Mouse (Mus musculus) heart, adult 2 months (tissue): ENCODE measurements at regions not wholly inside any gene's neighbourhood (a gene's known extent, or its start where the extent isn't known, plus 50 kb on each side); places are given as distances from the start of the nearest gene placed in this dataset.
A peak's percentile ranks its signal among the peaks of the same experiment; 100 is the strongest.

Experiments
- DNase-seq, 2 experiments: peaks; one replicate each; pipeline ENCODE4 v3.0.0; 2021
- H3K27ac ChIP-seq: fragments of 200-600 bp; 2 replicates; pipeline ENCODE4 v1.8.1; 2022
- H3K27me3 ChIP-seq: fragments of 200-500 bp; 2 replicates; pipeline ENCODE4 v1.6.1; 2012; ENCODE audit warnings: mild to moderate bottlenecking, low read length, inconsistent platforms, mixed read lengths; ENCODE audit not compliant: control insufficient read depth, insufficient read depth
- H3K36me3 ChIP-seq: fragments of 200-500 bp; 2 replicates; pipeline ENCODE4 v1.6.1; 2012; ENCODE audit warnings: low read length, inconsistent platforms; ENCODE audit not compliant: control insufficient read depth, insufficient read depth
- H3K4me1 ChIP-seq: fragments of 200-500 bp; 2 replicates; pipeline ENCODE4 v1.6.1; 2011; ENCODE audit warnings: low read length; ENCODE audit not compliant: control insufficient read depth, insufficient read depth
- H3K4me3 ChIP-seq: fragments of 200-600 bp; 2 replicates; pipeline ENCODE4 v1.8.1; 2022
- H3K79me2 ChIP-seq: fragments of 200-500 bp; replicated peaks from 2 replicates; pipeline ENCODE4 v1.6.1; 2012; ENCODE audit warnings: mild to moderate bottlenecking, inconsistent platforms, low read length, moderate library complexity, mixed read lengths; ENCODE audit not compliant: control insufficient read depth, insufficient read depth
- H3K9ac ChIP-seq: fragments of 200-500 bp; 2 replicates; pipeline ENCODE4 v1.6.1; 2012; ENCODE audit warnings: low read depth, mild to moderate bottlenecking, control low read depth, inconsistent platforms, low read length, mixed read lengths
- CTCF ChIP-seq: fragments of 200-600 bp; IDR thresholded peaks from 2 replicates; pipeline ENCODE4 v1.8.1; 2022; ENCODE audit warnings: antibody characterized with exemption, mild to moderate bottlenecking, moderate library complexity
- EP300 ChIP-seq: fragments of 200-500 bp; IDR thresholded peaks from 2 replicates; pipeline ENCODE4 v1.6.1; 2011; ENCODE audit warnings: low read depth, low read length, control low read depth; ENCODE audit not compliant: insufficient read depth
- POLR2A ChIP-seq: fragments of 200-500 bp; IDR thresholded peaks from 2 replicates; pipeline ENCODE4 v1.6.1; 2011; ENCODE audit warnings: mild to moderate bottlenecking, low read depth, low read length, control low read depth; ENCODE audit not compliant: insufficient read depth
- WGBS: fragments of 180-500 bp; shearing (Covaris S2); methylation state at CpG from one replicate; pipeline ENCODE4 v1.1.7; 2018; 5-methylcytosine and 5-hydroxymethylcytosine counted together
- intact Hi-C: fragments of 180-260 bp; cut with DNase I; formaldehyde crosslinking; loops from one replicate; pipeline ENCODE4 v1.15.1; 2025

DNA sequence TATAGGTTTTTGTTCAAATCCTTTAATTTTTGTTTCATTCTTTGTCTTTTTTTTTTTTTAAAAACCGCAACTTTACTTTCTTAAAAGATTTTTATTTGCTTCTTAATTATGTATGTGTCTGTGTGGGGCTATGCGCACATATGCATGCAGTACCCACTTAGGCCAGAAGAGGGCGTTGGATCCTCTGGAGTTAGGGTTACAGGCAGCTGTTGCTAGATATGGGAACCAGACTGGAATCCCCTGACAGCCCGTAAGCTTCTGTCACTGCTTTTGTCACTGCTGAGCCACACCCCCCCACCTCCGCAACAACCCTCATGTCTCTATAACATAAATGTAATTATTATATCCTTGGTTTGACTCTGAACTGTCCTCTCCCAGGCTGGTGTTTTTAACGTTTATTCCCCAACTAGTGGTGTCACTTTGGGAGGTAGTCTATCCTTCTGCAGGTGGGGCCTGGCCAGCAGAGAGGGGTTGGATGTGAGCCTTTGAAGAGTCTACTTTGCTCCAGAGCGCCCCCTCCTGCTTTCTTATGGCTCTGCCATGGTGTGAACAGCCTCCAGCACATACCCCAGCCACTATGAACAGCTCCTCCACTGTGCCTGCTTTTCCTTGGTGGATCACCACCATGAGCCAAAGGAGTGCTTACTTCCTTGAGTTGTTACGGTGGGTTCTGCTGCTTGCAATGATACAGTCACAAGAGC is 332.7 kb upstream of the Runx1 start:
- no peak for DNase-seq
- H3K4me3 ChIP-seq = no peak overlapping the region
- no peak for TF ChIP-seq EP300
- TF ChIP-seq CTCF = peak; percentile 42
- no peak for TF ChIP-seq POLR2A
- no peaks in the 10 kb centered on the region for H3K4me1 ChIP-seq
- H3K9ac ChIP-seq = no peak overlapping the region
- intact Hi-C loops = no loop called here
- 81% methylated on average over 8 of the region's 8 CpGs for WGBS
- no peaks in the 10 kb centered on the region for H3K36me3 ChIP-seq
- H3K27me3 ChIP-seq = no peaks in the 10 kb centered on the region
- no peak overlapping the region for H3K27ac ChIP-seq
- no peaks in the 10 kb centered on the region for H3K79me2 ChIP-seq

DNA sequence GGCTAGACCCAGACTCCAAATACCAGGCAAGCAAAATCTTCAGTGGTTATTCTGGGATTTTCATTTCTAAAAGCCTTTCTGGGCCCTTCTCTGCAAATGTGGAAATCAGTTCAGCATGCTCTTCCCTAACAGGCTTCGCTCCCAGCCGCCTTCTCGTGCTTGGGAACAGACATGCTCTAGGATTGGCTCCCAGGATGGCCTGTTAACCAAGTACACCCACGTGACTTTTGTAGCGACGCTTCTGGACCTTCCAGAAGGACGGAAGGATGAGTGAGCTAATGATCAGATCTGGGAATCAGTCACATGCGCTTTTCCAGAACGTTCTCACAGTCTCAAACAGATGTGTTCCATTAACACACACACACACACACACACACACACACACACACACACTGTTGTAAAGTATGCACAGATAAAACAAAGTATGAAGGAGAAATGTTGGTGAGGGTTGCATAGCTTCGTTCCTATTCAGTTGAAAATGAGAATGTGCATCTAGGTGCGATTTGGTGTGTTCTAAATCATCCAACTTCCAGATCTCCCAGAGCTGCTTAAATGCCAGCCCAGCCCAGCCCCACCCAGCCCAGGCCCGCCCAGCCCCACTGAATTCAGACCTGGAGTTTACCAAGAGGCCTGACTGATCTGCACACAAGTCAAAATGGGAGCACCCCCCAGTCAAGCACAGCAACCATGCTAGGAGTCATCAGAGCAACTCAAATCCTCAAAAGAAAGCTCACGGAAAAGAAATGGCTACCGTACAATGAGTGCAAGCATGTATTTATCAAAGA is 327.8 kb upstream of the Runx1 start:
- no peak overlapping the region for H3K4me3 ChIP-seq
- WGBS = 70% methylated on average over 14 of the region's 14 CpGs
- no peaks in the 10 kb centered on the region for H3K79me2 ChIP-seq
- peaks cover 1% of the 10 kb centered on the region for H3K4me1 ChIP-seq
- no peak for DNase-seq
- TF ChIP-seq POLR2A (no peak), CTCF (no peak), EP300 (no peak)
- no peaks in the 10 kb centered on the region for H3K36me3 ChIP-seq
- H3K27ac ChIP-seq = no peak overlapping the region
- no peaks in the 10 kb centered on the region for H3K27me3 ChIP-seq
- no peak overlapping the region for H3K9ac ChIP-seq
- intact Hi-C loops = no loop called here

DNA sequence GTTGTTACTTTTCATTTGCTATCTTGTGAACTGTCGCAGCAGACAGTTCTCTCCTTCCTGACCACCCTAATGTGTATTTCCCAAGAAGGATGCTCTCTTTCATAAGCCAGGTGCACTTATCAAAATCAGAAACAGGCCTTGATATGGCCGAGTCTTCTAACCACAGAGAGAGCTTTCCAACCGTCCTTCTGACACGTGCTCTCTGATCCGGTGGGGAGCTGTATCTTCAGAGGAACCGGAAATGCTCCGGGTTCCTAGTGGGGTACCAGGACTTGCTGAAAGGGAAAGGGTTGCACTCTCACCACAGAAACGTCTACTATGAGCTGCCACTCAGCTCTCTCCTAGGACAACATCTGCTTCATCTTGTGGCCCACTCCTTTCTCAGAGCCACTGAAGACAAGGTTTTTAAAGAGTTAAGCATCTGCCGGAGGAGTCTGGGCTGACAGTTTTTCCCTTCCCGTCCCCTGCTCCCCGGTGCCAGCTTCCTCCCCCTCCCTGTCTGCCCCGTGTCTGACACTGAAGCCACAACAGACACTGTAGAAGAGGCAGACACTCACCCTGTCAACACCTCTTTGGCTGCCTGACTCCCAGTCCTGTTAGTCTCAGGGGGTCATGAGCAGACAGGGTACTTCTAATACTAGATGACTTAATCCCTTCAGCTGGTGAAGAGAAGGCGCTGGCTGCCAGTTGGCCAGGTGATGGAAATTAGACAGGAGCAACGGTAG is 327.0 kb upstream of the Runx1 start:
- no peak for DNase-seq
- no peaks in the 10 kb centered on the region for H3K36me3 ChIP-seq
- H3K27me3 ChIP-seq = no peaks in the 10 kb centered on the region
- H3K79me2 ChIP-seq = no peaks in the 10 kb centered on the region
- no peak for TF ChIP-seq POLR2A
- no peak for TF ChIP-seq EP300
- no peak for TF ChIP-seq CTCF
- no peak overlapping the region for H3K27ac ChIP-seq
- no peak overlapping the region for H3K4me3 ChIP-seq
- intact Hi-C loops = no loop called here
- WGBS = 9% methylated on average over 14 of the region's 14 CpGs
- H3K4me1 ChIP-seq = peaks cover 1% of the 10 kb centered on the region
- no peak overlapping the region for H3K9ac ChIP-seq

DNA sequence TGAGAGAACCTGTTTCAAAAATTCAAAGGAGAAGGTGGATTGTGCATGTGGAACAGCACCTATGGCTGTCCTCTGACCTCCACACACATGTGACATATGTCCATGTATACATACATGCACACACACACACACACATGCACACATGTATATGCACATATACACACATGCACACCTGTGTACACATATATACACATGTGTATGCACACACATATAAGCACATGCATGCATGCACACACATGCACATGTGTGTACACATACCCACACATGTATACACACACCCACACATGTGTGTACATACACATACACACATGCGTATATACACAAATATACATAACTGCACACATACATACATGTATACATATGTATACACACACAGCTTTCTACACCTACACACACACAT is 326.1 kb upstream of the Runx1 start:
- TF ChIP-seq CTCF (no peak), POLR2A (no peak), EP300 (no peak)
- Histone ChIP-seq H3K27ac (no peak overlapping the region), H3K4me1 (peaks cover 1% of the 10 kb centered on the region), H3K4me3 (no peak overlapping the region), H3K27me3 (no peaks in the 10 kb centered on the region), H3K79me2 (no peaks in the 10 kb centered on the region), H3K9ac (no peak overlapping the region), H3K36me3 (no peaks in the 10 kb centered on the region)
- intact Hi-C loops = no loop called here
- no peak for DNase-seq
- 97% methylated on average over 1 of the region's 1 CpGs for WGBS

DNA sequence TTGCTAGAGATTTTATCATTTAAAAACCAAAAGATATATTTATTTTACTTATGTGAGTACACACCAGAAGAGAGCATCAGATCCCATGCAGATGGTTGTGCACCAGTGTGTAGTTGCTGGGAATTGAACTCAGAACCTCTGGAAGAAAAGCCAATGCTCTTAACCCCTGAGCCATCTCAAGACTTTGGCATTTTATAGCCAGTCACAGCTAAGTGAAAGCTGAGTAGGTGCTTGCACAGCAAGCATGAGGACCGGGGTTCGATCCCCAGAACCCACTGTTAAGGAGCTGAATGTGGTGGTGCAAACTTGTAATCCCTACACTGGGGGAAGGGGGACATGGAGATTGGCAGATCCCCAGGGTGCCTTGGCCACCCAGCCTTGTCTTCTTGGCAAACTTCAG is 325.7 kb upstream of the Runx1 start:
- Histone ChIP-seq H3K4me1 (peaks cover 1% of the 10 kb centered on the region), H3K79me2 (no peaks in the 10 kb centered on the region), H3K36me3 (no peaks in the 10 kb centered on the region), H3K4me3 (no peak overlapping the region), H3K27ac (no peak overlapping the region), H3K9ac (no peak overlapping the region), H3K27me3 (no peaks in the 10 kb centered on the region)
- no peak for DNase-seq
- WGBS = 98% methylated on average over 2 of the region's 2 CpGs
- TF ChIP-seq CTCF (no peak), POLR2A (no peak), EP300 (no peak)
- intact Hi-C loops = no loop called here

DNA sequence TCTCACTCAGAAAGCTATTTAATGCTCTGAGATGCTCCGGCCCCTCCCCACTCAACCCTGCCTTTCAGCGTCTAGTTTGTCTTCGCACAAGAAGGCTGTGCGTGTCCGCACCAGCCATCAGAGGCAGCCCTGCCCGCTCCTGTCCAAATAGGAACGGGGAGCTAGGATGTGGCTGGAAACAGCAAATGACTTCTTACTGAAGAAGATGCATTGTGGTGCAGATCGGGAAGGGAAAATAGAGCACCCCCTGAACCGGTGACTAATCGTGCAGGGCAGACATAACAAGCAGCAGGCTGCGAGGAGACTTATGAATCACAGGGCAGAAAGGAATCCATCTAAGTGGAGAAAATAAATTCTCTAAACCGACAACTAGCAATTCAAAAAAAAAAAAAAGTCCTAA is 324.5 kb upstream of the Runx1 start:
- H3K9ac ChIP-seq = no peak overlapping the region
- H3K36me3 ChIP-seq = no peaks in the 10 kb centered on the region
- intact Hi-C loops = no loop called here
- 67% methylated on average over 12 of the region's 12 CpGs for WGBS
- DNase-seq = no peak
- H3K4me1 ChIP-seq = peaks cover 1% of the 10 kb centered on the region
- H3K27ac ChIP-seq = no peak overlapping the region
- peaks cover 2% of the 10 kb centered on the region; the same call in 1 of the 2 replicates for H3K27me3 ChIP-seq
- TF ChIP-seq POLR2A = no peak
- no peak for TF ChIP-seq EP300
- TF ChIP-seq CTCF = no peak
- H3K4me3 ChIP-seq = no peak overlapping the region
- no peaks in the 10 kb centered on the region for H3K79me2 ChIP-seq
